Mouse (Mus musculus) heart, embryonic 16.5 days (tissue): ENCODE measurements around the gene Med7. TPM values are rescaled to one million over a fixed set of nuclear protein-coding genes. Genes with fewer than 3 reads are reported as not detected.

ENCODE experiments used
- ATAC-seq: fragments of 200-750 bp; cut with Nextera tagmentation; replicated peaks from 2 replicates; pipeline ENCODE4 v1.8.0; 2017; ENCODE audit warnings: moderate number of reproducible peaks; ENCODE audit not compliant: insufficient read depth, low FRiP score; ENCODE audit errors: extremely low read depth
- H3K27ac ChIP-seq: fragments of 300-500 bp; sonication (generic); 2 replicates; pipeline ENCODE4 v1.5.1; 2014; ENCODE audit warnings: mild to moderate bottlenecking, low read length, control low read depth, moderate library complexity
- H3K27me3 ChIP-seq: fragments of 300-500 bp; sonication (generic); 2 replicates; pipeline ENCODE4 v1.6.1; 2014; ENCODE audit warnings: low read length, mixed read lengths; ENCODE audit not compliant: control insufficient read depth, insufficient read depth
- H3K36me3 ChIP-seq: fragments of 300-500 bp; sonication (generic); 2 replicates; pipeline ENCODE4 v1.6.1; 2014; ENCODE audit not compliant: control insufficient read depth, insufficient read depth
- H3K4me1 ChIP-seq: fragments of 300-500 bp; sonication (generic); 2 replicates; pipeline ENCODE4 v1.6.1; 2014; ENCODE audit warnings: low read length, mixed read lengths; ENCODE audit not compliant: control insufficient read depth, insufficient read depth
- H3K4me2 ChIP-seq: fragments of 300-500 bp; sonication (generic); 2 replicates; pipeline ENCODE4 v1.6.1; 2014; ENCODE audit warnings: low read depth, mild to moderate bottlenecking, control low read depth, low read length
- H3K4me3 ChIP-seq: fragments of 300-500 bp; sonication (generic); 2 replicates; pipeline ENCODE4 v1.5.1; 2014; ENCODE audit warnings: mild to moderate bottlenecking, control low read depth, low read length
- H3K9ac ChIP-seq: fragments of 300-500 bp; sonication (generic); 2 replicates; pipeline ENCODE4 v1.6.1; 2014; ENCODE audit warnings: low read length, control low read depth
- H3K9me3 ChIP-seq: fragments of 300-500 bp; sonication (generic); replicated peaks from 2 replicates; pipeline ENCODE4 v1.6.1; 2016; ENCODE audit warnings: low read length; ENCODE audit not compliant: control insufficient read depth
- WGBS: fragments of 180-500 bp; shearing (Covaris S2); extraction: QIAGEN DNeasy Blood & Tissue Kit; methylation state at CpG from one replicate; pipeline ENCODE4 v1.1.7; 2014; 5-methylcytosine and 5-hydroxymethylcytosine counted together
- polyA plus RNA-seq: library from polyadenylated mRNA; unstranded; fragments of >200 nt; fragmentation: Nextera tagmentation; extraction: Ambion mirVana; gene quantifications from 2 replicates; pipeline ENCODE4 v1.2.1, GENCODE M21; 2015

The Med7 gene
- polyA plus RNA-seq, 1 experiment from 2014 or later, result 47.8 TPM

- 65% methylated on average over 13 of the region's 13 CpGs for WGBS
- H3K27ac ChIP-seq, result peak within 1 kb of the TSS; percentile 41; the same call in 1 of the 2 replicates
- no peaks in the 10 kb centered on the region for H3K9me3 ChIP-seq
- no peak within 1 kb of the TSS for H3K4me3 ChIP-seq
- H3K36me3 ChIP-seq, result no peaks in the 10 kb centered on the region
- peak within 1 kb of the TSS; percentile 22 for H3K4me2 ChIP-seq
- H3K9ac ChIP-seq, result no peak within 1 kb of the TSS
- H3K4me1 ChIP-seq, result no peaks in the 10 kb centered on the region
- H3K27me3 ChIP-seq, result no peaks in the 10 kb centered on the region
- ATAC-seq, result 0 out of 2 replicates have a peak, but pooled peaks have one; percentile 39
These were observed 40.4 kb upstream of the Med7 start, which contains the start of gene Fam71b for GRCm38 (mm10) chr11:46396167-46396859. Fam71b (plus strand) TSS chr11:46396559.

GRCm38 (mm10) chr11:46396860-46397179, 39.9 kb upstream of the Med7 start:
- 0 out of 2 replicates have a peak, but pooled peaks have one; percentile 12 for ATAC-seq
- 49% methylated on average over 4 of the region's 4 CpGs for WGBS

GRCm38 (mm10) chr11:46397900-46398299, 38.8 kb upstream of the Med7 start:
- 52% methylated on average over 2 of the region's 2 CpGs for WGBS
- H3K36me3 ChIP-seq, result no peaks in the 10 kb centered on the region
- H3K27ac ChIP-seq, result no peak overlapping the region
- no peak overlapping the region for H3K9ac ChIP-seq
- H3K9me3 ChIP-seq, result no peaks in the 10 kb centered on the region
- H3K27me3 ChIP-seq, result no peaks in the 10 kb centered on the region
- no peaks in the 10 kb centered on the region for H3K4me1 ChIP-seq
- ATAC-seq, result no peak
- H3K4me2 ChIP-seq, result no peak overlapping the region
- H3K4me3 ChIP-seq, result no peak overlapping the region

More at GRCm38 (mm10) chr11:46396860-46397179, 39.9 kb upstream of the Med7 start:
- H3K27ac ChIP-seq, result no peak overlapping the region
- H3K9me3 ChIP-seq, result no peaks in the 10 kb centered on the region
- no peak overlapping the region; the same call in 1 of the 2 replicates for H3K4me2 ChIP-seq
- H3K27me3 ChIP-seq, result no peaks in the 10 kb centered on the region
- no peak overlapping the region for H3K9ac ChIP-seq
- H3K36me3 ChIP-seq, result no peaks in the 10 kb centered on the region
- H3K4me1 ChIP-seq, result no peaks in the 10 kb centered on the region
- no peak overlapping the region for H3K4me3 ChIP-seq

- H3K27me3 ChIP-seq, result no peaks in the 10 kb centered on the region
- no peak overlapping the region for H3K27ac ChIP-seq
- no peak for ATAC-seq
- H3K4me2 ChIP-seq, result no peak overlapping the region
- H3K9ac ChIP-seq, result no peak overlapping the region
- H3K9me3 ChIP-seq, result no peaks in the 10 kb centered on the region
- no peak overlapping the region for H3K4me3 ChIP-seq
- 78% methylated on average over 4 of the region's 4 CpGs for WGBS
- H3K36me3 ChIP-seq, result no peaks in the 10 kb centered on the region
- H3K4me1 ChIP-seq, result no peaks in the 10 kb centered on the region
These were observed 38.3 kb upstream of the Med7 start for GRCm38 (mm10) chr11:46398473-46398872.

- Histone ChIP-seq H3K27ac (no peak overlapping the region), H3K4me2 (no peak overlapping the region), H3K4me3 (no peak overlapping the region), H3K9ac (no peak overlapping the region), H3K9me3 (no peaks in the 10 kb centered on the region), H3K4me1 (no peaks in the 10 kb centered on the region), H3K36me3 (no peaks in the 10 kb centered on the region), H3K27me3 (no peaks in the 10 kb centered on the region)
- ATAC-seq, result no peak; the same call in 1 of the 2 replicates
- 62% methylated on average over 5 of the region's 5 CpGs for WGBS
These were observed 37.8 kb upstream of the Med7 start for GRCm38 (mm10) chr11:46398933-46399383.

GRCm38 (mm10) chr11:46401555-46401954, 35.2 kb upstream of the Med7 start:
- no peaks in the 10 kb centered on the region for H3K9me3 ChIP-seq
- no peak overlapping the region for H3K9ac ChIP-seq
- H3K27ac ChIP-seq, result no peak overlapping the region
- WGBS, result 72% methylated on average over 12 of the region's 12 CpGs
- no peaks in the 10 kb centered on the region for H3K4me1 ChIP-seq
- ATAC-seq, result no peak
- no peaks in the 10 kb centered on the region for H3K27me3 ChIP-seq
- no peak overlapping the region for H3K4me3 ChIP-seq
- no peaks in the 10 kb centered on the region for H3K36me3 ChIP-seq
- no peak overlapping the region for H3K4me2 ChIP-seq

- Histone ChIP-seq H3K4me3 (no peak overlapping the region), H3K9me3 (no peaks in the 10 kb centered on the region), H3K9ac (no peak overlapping the region), H3K27ac (no peak overlapping the region), H3K27me3 (no peaks in the 10 kb centered on the region), H3K36me3 (no peaks in the 10 kb centered on the region), H3K4me2 (no peak overlapping the region), H3K4me1 (no peaks in the 10 kb centered on the region)
- 73% methylated on average over 16 of the region's 16 CpGs for WGBS
- ATAC-seq, result no peak
These were observed 31.7 kb upstream of the Med7 start for GRCm38 (mm10) chr11:46404986-46405385.

GRCm38 (mm10) chr11:46406721-46407120, 30.0 kb upstream of the Med7 start:
- Histone ChIP-seq H3K4me3 (no peak overlapping the region), H3K9ac (no peak overlapping the region), H3K4me1 (no peaks in the 10 kb centered on the region), H3K9me3 (no peaks in the 10 kb centered on the region), H3K4me2 (no peak overlapping the region), H3K36me3 (no peaks in the 10 kb centered on the region), H3K27me3 (no peaks in the 10 kb centered on the region), H3K27ac (no peak overlapping the region)
- no peak for ATAC-seq
- WGBS, result 36% methylated on average over 10 of the region's 10 CpGs

- Histone ChIP-seq H3K27me3 (no peaks in the 10 kb centered on the region), H3K9ac (no peak overlapping the region), H3K4me1 (no peaks in the 10 kb centered on the region), H3K9me3 (no peaks in the 10 kb centered on the region), H3K4me3 (no peak overlapping the region), H3K4me2 (no peak overlapping the region), H3K36me3 (no peaks in the 10 kb centered on the region), H3K27ac (no peak overlapping the region)
- 49% methylated on average over 2 of the region's 2 CpGs for WGBS
- ATAC-seq, result no peak
These were observed 26.6 kb upstream of the Med7 start for GRCm38 (mm10) chr11:46410018-46410563.
